Mouse (Mus musculus) stomach, postnatal 0 days (tissue): ENCODE measurements at regions not wholly inside any gene's neighbourhood (a gene's known extent, or its start where the extent isn't known, plus 50 kb on each side); places are given as distances from the start of the nearest gene placed in this dataset.

Experiments used
- CTCF ChIP-seq: IDR thresholded peaks from 2 replicates; pipeline ENCODE4 v1.5.1; 2016; ENCODE audit warnings: antibody characterized with exemption, low read depth, mild to moderate bottlenecking, moderate library complexity
- EP300 ChIP-seq: optimal IDR thresholded peaks from 2 replicates; pipeline ENCODE3; 2016; ENCODE audit warnings: antibody characterized with exemption

DNA sequence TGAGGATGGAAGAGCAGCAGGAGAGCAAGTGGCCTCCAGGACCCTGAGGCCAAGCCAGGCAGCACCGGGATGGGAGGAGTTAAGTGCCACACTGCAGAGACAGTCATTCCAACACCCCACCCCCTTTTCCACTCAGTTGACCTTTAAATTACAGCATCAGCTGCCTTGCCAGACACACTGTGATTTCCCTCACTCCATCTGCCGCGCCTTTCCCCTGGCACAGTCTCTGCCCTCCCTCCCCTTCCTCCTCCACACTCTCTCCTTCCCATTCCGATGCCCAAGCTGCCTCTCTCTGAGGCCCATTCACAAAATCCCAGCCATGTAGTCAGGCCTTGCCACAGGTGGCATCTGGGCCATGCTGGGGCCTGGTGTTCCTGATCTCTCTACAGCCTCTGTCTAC is 274.9 kb downstream of the Cyp26b1 start:
- TF ChIP-seq CTCF (no peak), EP300 (no peak)
